Mouse (Mus musculus) heart, embryonic 12.5 days (tissue): Measurements from ENCODE around the gene Timm22. TPM values are rescaled to one million over a fixed set of nuclear protein-coding genes. Genes with fewer than 3 reads are reported as not detected.

Experiments
- ATAC-seq: fragments of 200-750 bp; cut with Nextera tagmentation; 2 replicates; pipeline ENCODE4 v1.8.0; 2017; ENCODE audit warnings: moderate TSS enrichment, moderate library complexity; ENCODE audit not compliant: insufficient number of reproducible peaks, low FRiP score
- H3K27ac ChIP-seq: fragments of 300-500 bp; sonication (generic); 2 replicates; pipeline ENCODE4 v1.5.1; 2016; ENCODE audit warnings: mild to moderate bottlenecking, moderate library complexity; ENCODE audit not compliant: poor library complexity, severe bottlenecking
- H3K27me3 ChIP-seq: fragments of 300-500 bp; sonication (generic); replicated peaks from 2 replicates; pipeline ENCODE4 v1.6.1; 2016; ENCODE audit warnings: mild to moderate bottlenecking, moderate library complexity
- H3K36me3 ChIP-seq: fragments of 300-500 bp; sonication (generic); 2 replicates; pipeline ENCODE4 v1.6.1; 2016; ENCODE audit warnings: mild to moderate bottlenecking, moderate library complexity
- H3K4me1 ChIP-seq: fragments of 300-500 bp; sonication (generic); replicated peaks from 2 replicates; pipeline ENCODE4 v1.6.1; 2016; ENCODE audit warnings: mild to moderate bottlenecking
- H3K4me2 ChIP-seq: fragments of 300-500 bp; sonication (generic); 2 replicates; pipeline ENCODE4 v1.6.1; 2016; ENCODE audit warnings: mild to moderate bottlenecking, moderate library complexity
- H3K4me3 ChIP-seq: fragments of 300-500 bp; sonication (generic); 2 replicates; pipeline ENCODE4 v1.5.1; 2016; ENCODE audit warnings: mild to moderate bottlenecking
- H3K9ac ChIP-seq: fragments of 300-500 bp; sonication (generic); 2 replicates; pipeline ENCODE4 v1.6.1; 2016; ENCODE audit warnings: mild to moderate bottlenecking, moderate library complexity
- H3K9me3 ChIP-seq: fragments of 300-500 bp; sonication (generic); replicated peaks from 2 replicates; pipeline ENCODE4 v1.6.1; 2016; ENCODE audit warnings: mild to moderate bottlenecking, moderate library complexity
- WGBS: fragments of 180-500 bp; shearing (Covaris S2); methylation state at CpG from one replicate; pipeline ENCODE4 v1.1.7; 2016; 5-methylcytosine and 5-hydroxymethylcytosine counted together
- polyA plus RNA-seq: library from polyadenylated mRNA; unstranded; fragments of >200 nt; fragmentation: Nextera tagmentation; extraction: Ambion mirVana; gene quantifications from 2 replicates; pipeline ENCODE4 v1.2.1, GENCODE M21; 2016

Timm22 gene
- polyA plus RNA-seq, 1 experiment from 2014 or later = 102 TPM

DNA sequence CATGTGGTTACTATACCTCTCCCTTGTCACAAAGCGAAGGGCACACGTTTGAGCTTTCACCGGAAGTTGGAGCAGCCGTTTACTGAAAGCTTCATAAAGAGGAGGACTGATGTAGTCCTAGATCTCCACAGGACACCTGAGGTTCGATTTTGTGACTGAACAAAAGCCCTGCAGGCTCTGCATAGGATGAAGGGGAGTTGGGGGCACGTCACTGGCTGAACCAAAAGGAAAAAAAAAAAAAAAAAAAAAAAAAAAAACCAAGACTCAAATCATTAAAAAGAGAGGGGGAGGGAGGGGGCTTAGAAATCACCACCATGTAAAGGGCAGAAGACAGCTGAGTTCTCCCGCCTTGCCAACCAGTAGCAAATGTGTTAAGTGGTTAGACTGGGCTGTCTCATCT is 18.0 kb upstream of the Timm22 start:
- H3K4me1 ChIP-seq = peaks cover 24% of the 10 kb centered on the region
- no peak overlapping the region for H3K4me2 ChIP-seq
- ATAC-seq = no peak
- 65% methylated on average over 7 of the region's 7 CpGs for WGBS
- H3K36me3 ChIP-seq = peaks cover 17% of the 10 kb centered on the region
- H3K27me3 ChIP-seq = no peaks in the 10 kb centered on the region
- 0 out of 2 replicates have a peak, but pooled peaks cover 7% of the 10 kb centered on the region for H3K9me3 ChIP-seq
- no peak overlapping the region; the same call in 1 of the 2 replicates for H3K27ac ChIP-seq
- H3K9ac ChIP-seq = no peak overlapping the region
- H3K4me3 ChIP-seq = no peak overlapping the region

DNA sequence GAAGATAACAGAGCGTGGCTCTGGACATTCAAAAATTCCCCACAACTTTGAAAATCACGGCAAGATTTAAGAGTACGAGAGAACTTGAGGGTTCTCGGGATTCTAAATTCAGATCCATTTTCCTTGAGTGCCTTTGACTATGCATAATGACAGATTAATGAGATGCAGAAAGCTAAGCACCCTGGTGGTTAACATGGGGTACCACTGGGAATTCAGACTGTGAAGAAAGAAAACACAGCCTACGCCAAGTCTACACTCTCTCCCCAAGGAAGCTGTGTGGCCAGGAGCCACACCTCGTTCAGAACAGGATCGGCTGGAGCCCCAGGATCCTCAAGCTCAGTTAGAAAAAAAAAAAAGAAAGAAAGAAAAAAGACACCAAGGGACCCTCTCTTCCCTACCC is 14.2 kb upstream of the Timm22 start:
- H3K4me2 ChIP-seq = no peak overlapping the region
- no peak overlapping the region for H3K9ac ChIP-seq
- H3K27ac ChIP-seq = no peak overlapping the region
- H3K4me1 ChIP-seq = peaks cover 9% of the 10 kb centered on the region
- H3K27me3 ChIP-seq = no peaks in the 10 kb centered on the region
- H3K4me3 ChIP-seq = no peak overlapping the region
- peaks cover 17% of the 10 kb centered on the region for H3K36me3 ChIP-seq
- WGBS = 86% methylated on average over 7 of the region's 7 CpGs
- 0 out of 2 replicates have a peak, but pooled peaks cover 7% of the 10 kb centered on the region for H3K9me3 ChIP-seq
- no peak for ATAC-seq

DNA sequence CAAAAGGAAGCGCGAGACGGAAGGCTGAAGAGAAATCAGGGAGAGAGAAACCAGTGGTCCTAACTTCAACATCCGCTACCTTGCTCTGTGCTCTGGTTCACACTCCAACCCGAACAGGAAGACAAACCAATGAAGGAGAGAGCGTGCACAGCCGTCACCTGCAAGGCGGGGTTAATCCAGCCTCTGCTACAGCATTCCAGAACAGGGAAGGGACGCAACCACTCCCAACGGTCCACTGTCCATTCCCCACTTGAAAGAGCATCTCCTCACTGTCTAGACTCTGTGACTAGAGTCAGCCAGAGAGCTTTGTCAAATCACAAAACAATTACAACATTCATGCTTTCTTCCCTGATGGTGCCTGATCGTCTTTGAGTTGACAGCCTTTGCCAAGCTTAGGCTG is 13.8 kb upstream of the Timm22 start:
- 0 out of 2 replicates have a peak, but pooled peaks cover 7% of the 10 kb centered on the region for H3K9me3 ChIP-seq
- H3K9ac ChIP-seq = no peak overlapping the region
- H3K27me3 ChIP-seq = no peaks in the 10 kb centered on the region
- peaks cover 17% of the 10 kb centered on the region for H3K36me3 ChIP-seq
- peaks cover 9% of the 10 kb centered on the region for H3K4me1 ChIP-seq
- ATAC-seq = no peak
- H3K4me3 ChIP-seq = no peak overlapping the region
- no peak overlapping the region for H3K27ac ChIP-seq
- WGBS = 84% methylated on average over 11 of the region's 11 CpGs
- no peak overlapping the region for H3K4me2 ChIP-seq

- peak overlapping the region; percentile 90 for H3K9ac ChIP-seq
- no peaks in the 10 kb centered on the region for H3K27me3 ChIP-seq
- no peaks in the 10 kb centered on the region for H3K36me3 ChIP-seq
- H3K9me3 ChIP-seq = no peaks in the 10 kb centered on the region
- 1% methylated on average over 26 of the region's 26 CpGs for WGBS
- peaks cover 3% of the 10 kb centered on the region for H3K4me1 ChIP-seq
- H3K4me2 ChIP-seq = peak overlapping the region; percentile 84
- ATAC-seq = 0 out of 2 replicates have a peak, but pooled peaks have one; percentile 13
- peak overlapping the region; percentile 86 for H3K27ac ChIP-seq
- H3K4me3 ChIP-seq = peak overlapping the region; percentile 79
Measured at GRCm38 (mm10) chr11:76397650-76398311, 9.0 kb upstream of the Timm22 start.

- peak overlapping the region; percentile 79 for H3K4me3 ChIP-seq
- no peaks in the 10 kb centered on the region for H3K9me3 ChIP-seq
- 0% methylated on average over 28 of the region's 33 CpGs for WGBS
- H3K36me3 ChIP-seq = no peaks in the 10 kb centered on the region
- peaks cover 3% of the 10 kb centered on the region for H3K4me1 ChIP-seq
- peak overlapping the region; percentile 86 for H3K27ac ChIP-seq
- ATAC-seq = peak; percentile 68
- peak overlapping the region; percentile 90 for H3K9ac ChIP-seq
- peak overlapping the region; percentile 84 for H3K4me2 ChIP-seq
- 0 out of 2 replicates have a peak, but pooled peaks cover 2% of the 10 kb centered on the region for H3K27me3 ChIP-seq
Measured at GRCm38 (mm10) chr11:76398312-76398797, 8.4 kb upstream of the Timm22 start.

DNA sequence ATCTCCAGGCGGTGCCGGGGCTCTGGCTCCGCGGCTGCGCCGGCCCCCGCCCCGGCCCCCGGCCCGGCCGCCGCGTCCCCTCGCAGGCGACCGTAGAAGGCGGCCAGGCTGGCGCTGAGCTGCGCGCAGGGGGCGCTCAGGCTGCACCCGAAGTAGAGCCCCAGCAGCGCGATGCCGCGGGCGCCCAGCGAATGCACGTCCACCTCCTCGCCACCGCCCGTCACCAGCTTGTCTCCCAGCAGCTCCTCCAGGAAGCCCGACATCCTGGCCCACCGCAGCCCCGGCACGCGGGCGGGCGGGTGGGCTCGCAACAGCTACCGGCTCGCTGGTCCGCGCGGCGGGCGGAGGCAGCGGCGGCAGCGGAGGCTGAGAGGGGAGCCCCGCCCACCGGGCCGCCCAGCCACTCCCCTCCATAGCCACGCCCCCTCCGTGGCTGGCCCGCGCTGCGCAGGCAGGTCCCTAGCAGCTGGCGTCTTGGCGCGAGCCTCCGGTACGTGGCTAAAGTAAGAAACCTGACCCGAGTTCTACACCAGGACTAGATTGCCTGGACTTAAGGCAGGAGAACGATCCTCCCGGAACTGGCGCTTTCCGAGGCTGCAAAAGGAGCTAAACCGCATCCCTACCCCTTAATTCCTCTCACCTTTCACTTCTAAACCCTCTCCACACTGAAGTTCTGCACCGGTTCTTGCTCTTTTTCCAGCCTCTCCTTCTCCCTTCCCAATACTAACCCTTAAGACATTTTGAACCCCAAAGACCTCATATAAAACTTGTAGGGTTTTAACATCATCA is 7.8 kb upstream of the Timm22 start, which contains the start of gene Nxn:
TSS of gene Nxn (minus strand) at position 343 of the 789 bp plus-strand sequence.
- Histone ChIP-seq H3K36me3 (no peaks in the 10 kb centered on the region), H3K9ac (peak within 1 kb of the TSS; percentile 90), H3K4me3 (peak within 1 kb of the TSS; percentile 79), H3K27ac (peak within 1 kb of the TSS; percentile 86), H3K27me3 (0 out of 2 replicates have a peak, but pooled peaks cover 7% of the 10 kb centered on the region), H3K9me3 (no peaks in the 10 kb centered on the region), H3K4me1 (peaks cover 3% of the 10 kb centered on the region), H3K4me2 (peak within 1 kb of the TSS; percentile 84)
- under 1% methylated on average over 44 of the region's 70 CpGs for WGBS
- ATAC-seq = peak; percentile 92

GRCm38 (mm10) chr11:76399587-76400330 is 7.0 kb upstream of the Timm22 start:
- Histone ChIP-seq H3K9me3 (no peaks in the 10 kb centered on the region), H3K27me3 (0 out of 2 replicates have a peak, but pooled peaks cover 7% of the 10 kb centered on the region), H3K4me1 (peaks cover 3% of the 10 kb centered on the region), H3K4me3 (peak overlapping the region; percentile 79), H3K27ac (peak overlapping the region; percentile 86), H3K4me2 (peak overlapping the region; percentile 84), H3K36me3 (no peaks in the 10 kb centered on the region), H3K9ac (peak overlapping the region; percentile 90)
- peak; percentile 41; the same call in 1 of the 2 replicates for ATAC-seq
- 9% methylated on average over 11 of the region's 11 CpGs for WGBS

DNA sequence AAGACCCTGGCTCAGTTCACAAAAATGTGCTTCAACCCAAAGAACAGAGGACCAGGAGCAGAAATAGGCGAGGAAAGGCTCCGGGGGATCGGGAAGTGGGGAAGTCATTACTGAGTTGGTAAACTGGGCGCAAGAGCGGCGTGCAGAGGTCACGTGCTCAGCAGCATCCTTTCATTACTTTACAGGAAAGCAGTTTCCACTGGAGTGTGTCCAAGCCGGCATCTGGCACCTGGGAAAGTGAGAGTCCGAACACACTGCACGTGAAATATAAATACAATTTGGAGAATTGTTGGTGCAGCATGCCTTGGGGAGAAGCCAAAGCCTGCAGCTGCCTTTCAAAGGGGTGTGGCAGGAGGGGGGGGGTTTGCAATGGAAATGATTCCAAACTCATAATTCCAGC is 5.4 kb upstream of the Timm22 start:
- H3K4me1 ChIP-seq = peaks cover 3% of the 10 kb centered on the region

DNA sequence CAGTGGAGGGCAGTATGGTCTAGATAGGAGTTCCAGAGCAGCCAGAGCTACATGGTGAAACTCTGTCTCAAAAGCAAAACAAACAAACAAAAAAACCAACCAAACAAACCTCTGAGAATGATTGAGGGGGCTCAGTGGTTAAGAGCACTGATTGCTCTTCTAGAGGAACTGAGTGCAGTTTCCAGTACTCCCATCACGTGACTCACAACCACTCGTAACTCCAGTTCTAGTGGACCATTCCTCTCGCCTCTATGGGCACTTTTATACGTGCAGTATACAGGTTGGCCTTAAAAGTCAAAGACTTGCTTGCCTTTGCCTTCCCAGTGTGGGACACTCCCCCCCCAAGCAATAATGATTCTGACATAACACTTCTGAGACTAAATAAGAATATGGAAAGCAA is 1.6 kb upstream of the Timm22 start:
- ATAC-seq = no peak
- 0 out of 2 replicates have a peak, but pooled peaks cover 7% of the 10 kb centered on the region for H3K27me3 ChIP-seq
- WGBS = 53% methylated on average over 4 of the region's 4 CpGs

More for the DNA sequence above, 5.4 kb upstream of the Timm22 start:
- Histone ChIP-seq H3K36me3 (no peaks in the 10 kb centered on the region), H3K9ac (no peak overlapping the region), H3K27me3 (0 out of 2 replicates have a peak, but pooled peaks cover 7% of the 10 kb centered on the region), H3K27ac (no peak overlapping the region), H3K4me3 (no peak overlapping the region), H3K9me3 (no peaks in the 10 kb centered on the region), H3K4me2 (no peak overlapping the region)
- 79% methylated on average over 10 of the region's 10 CpGs for WGBS
- ATAC-seq = no peak

GRCm38 (mm10) chr11:76405626-76406264 is 1.0 kb upstream of the Timm22 start:
- no peaks in the 10 kb centered on the region for H3K9me3 ChIP-seq
- 0 out of 2 replicates have a peak, but pooled peaks cover 7% of the 10 kb centered on the region for H3K27me3 ChIP-seq
- H3K4me1 ChIP-seq = peaks cover 7% of the 10 kb centered on the region
- H3K9ac ChIP-seq = no peak overlapping the region
- no peak for ATAC-seq
- H3K4me3 ChIP-seq = no peak overlapping the region
- no peak overlapping the region for H3K27ac ChIP-seq
- H3K4me2 ChIP-seq = no peak overlapping the region
- H3K36me3 ChIP-seq = peaks cover 12% of the 10 kb centered on the region
- 72% methylated on average over 5 of the region's 5 CpGs for WGBS

More for the DNA sequence above, 1.6 kb upstream of the Timm22 start:
- H3K27ac ChIP-seq = no peak overlapping the region
- H3K36me3 ChIP-seq = peaks cover 11% of the 10 kb centered on the region
- H3K9me3 ChIP-seq = no peaks in the 10 kb centered on the region
- no peak overlapping the region for H3K4me3 ChIP-seq
- no peak overlapping the region for H3K9ac ChIP-seq
- H3K4me2 ChIP-seq = no peak overlapping the region
- H3K4me1 ChIP-seq = peaks cover 7% of the 10 kb centered on the region
